Mouse (Mus musculus): ENCODE measurements around the gene Csn1s1. TPM values are rescaled to one million over a fixed set of nuclear protein-coding genes. Genes with fewer than 3 reads are reported as not detected.

Gene Csn1s1
- not detected in 2 replicates for polyA plus RNA-seq (2012; ENCODE audit: insufficient read depth, low replicate concordance)

GRCm38 (mm10) chr5:87665908-87666307 is at the start of gene Csn1s1:
Gene Csn1s1 (plus strand): TSS chr5:87666208.
- TF ChIP-seq FLI1 (IDR thresholded peaks at IDR 0.05; ENCODE audit: low read length) (no peak), GATA1 (IDR thresholded peaks at IDR 0.05; ENCODE audit: borderline replicate concordance, low read length) (no peak)
- Histone ChIP-seq H3K4me1 (no peaks in the 10 kb centered on the region), H3K9me3 (no peaks in the 10 kb centered on the region), H3K36me3 (replicated peaks; ENCODE audit: low read length) (no peaks in the 10 kb centered on the region), H3K4me3 (replicated peaks) (no peak within 1 kb of the TSS), H3K27me3 (replicated peaks) (no peaks in the 10 kb centered on the region)

GRCm38 (mm10) chr5:87622681-87623080 is 43.3 kb upstream of the Csn1s1 start:
- H3K27me3 ChIP-seq (replicated peaks): no peaks in the 10 kb centered on the region
- no peaks in the 10 kb centered on the region for H3K36me3 ChIP-seq (replicated peaks; ENCODE audit: low read length)
- H3K4me1 ChIP-seq: no peaks in the 10 kb centered on the region
- no peak for TF ChIP-seq GATA1 (IDR thresholded peaks at IDR 0.05; ENCODE audit: borderline replicate concordance, low read length)
- TF ChIP-seq FLI1 (IDR thresholded peaks at IDR 0.05; ENCODE audit: low read length): no peak
- H3K4me3 ChIP-seq (replicated peaks): no peak overlapping the region
- H3K9me3 ChIP-seq: no peaks in the 10 kb centered on the region

GRCm38 (mm10) chr5:87642787-87643186 is 23.2 kb upstream of the Csn1s1 start:
- peaks cover 3% of the 10 kb centered on the region; the same call in 1 of the 2 replicates for H3K9me3 ChIP-seq
- no peaks in the 10 kb centered on the region for H3K36me3 ChIP-seq (replicated peaks; ENCODE audit: low read length)
- no peak overlapping the region for H3K4me3 ChIP-seq (replicated peaks)
- TF ChIP-seq FLI1 (IDR thresholded peaks at IDR 0.05; ENCODE audit: low read length): no peak
- TF ChIP-seq GATA1 (IDR thresholded peaks at IDR 0.05; ENCODE audit: borderline replicate concordance, low read length): no peak
- H3K27me3 ChIP-seq (replicated peaks): no peaks in the 10 kb centered on the region
- H3K4me1 ChIP-seq: no peaks in the 10 kb centered on the region

GRCm38 (mm10) chr5:87699530-87699929 is 33.5 kb downstream of the Csn1s1 start, which contains the start of gene Csn2:
Gene Csn2 (minus strand): TSS chr5:87699630.
- no peaks in the 10 kb centered on the region for H3K4me1 ChIP-seq
- H3K27me3 ChIP-seq (replicated peaks): no peaks in the 10 kb centered on the region
- H3K36me3 ChIP-seq (replicated peaks; ENCODE audit: low read length): no peaks in the 10 kb centered on the region
- H3K9me3 ChIP-seq: no peaks in the 10 kb centered on the region; the same call in 1 of the 2 replicates
- TF ChIP-seq FLI1 (IDR thresholded peaks at IDR 0.05; ENCODE audit: low read length): no peak
- no peak for TF ChIP-seq GATA1 (IDR thresholded peaks at IDR 0.05; ENCODE audit: borderline replicate concordance, low read length)
- H3K4me3 ChIP-seq (replicated peaks): no peak within 1 kb of the TSS

GRCm38 (mm10) chr5:87705891-87706290 is 39.9 kb downstream of the Csn1s1 start:
- H3K4me1 ChIP-seq: no peaks in the 10 kb centered on the region
- no peaks in the 10 kb centered on the region for H3K9me3 ChIP-seq
- no peak overlapping the region for H3K4me3 ChIP-seq (replicated peaks)
- no peaks in the 10 kb centered on the region for H3K27me3 ChIP-seq (replicated peaks)
- no peaks in the 10 kb centered on the region for H3K36me3 ChIP-seq (replicated peaks; ENCODE audit: low read length)
- TF ChIP-seq FLI1 (IDR thresholded peaks at IDR 0.05; ENCODE audit: low read length): no peak
- no peak for TF ChIP-seq GATA1 (IDR thresholded peaks at IDR 0.05; ENCODE audit: borderline replicate concordance, low read length)

Other genes with a start within 250 kb of the Csn1s1 start
- gene Ugt2b38, start 242.0 kb upstream of the Csn1s1 start, polyA plus RNA-seq (2012; ENCODE audit: insufficient read depth, low replicate concordance): not detected in 2 replicates
- not detected in 2 replicates for gene Ugt2a2, start 183.9 kb upstream of the Csn1s1 start, polyA plus RNA-seq (2012; ENCODE audit: insufficient read depth, low replicate concordance)
- gene Gm43638, start 179.4 kb upstream of the Csn1s1 start, polyA plus RNA-seq (2012; ENCODE audit: insufficient read depth, low replicate concordance): not detected in 2 replicates
- not detected in 2 replicates for gene Ugt2a1, start 175.3 kb upstream of the Csn1s1 start, polyA plus RNA-seq (2012; ENCODE audit: insufficient read depth, low replicate concordance)
- not detected in 2 replicates for gene Sult1b1, start 128.0 kb upstream of the Csn1s1 start, polyA plus RNA-seq (2012; ENCODE audit: insufficient read depth, low replicate concordance)
- gene Sult1d1, start 97.2 kb upstream of the Csn1s1 start, polyA plus RNA-seq (2012; ENCODE audit: insufficient read depth, low replicate concordance): not detected in 2 replicates
- gene Sult1e1, start 74.6 kb upstream of the Csn1s1 start, polyA plus RNA-seq (2012; ENCODE audit: insufficient read depth, low replicate concordance): not detected in 2 replicates
- gene Csn2, start 33.4 kb downstream of the Csn1s1 start, polyA plus RNA-seq (2012; ENCODE audit: insufficient read depth, low replicate concordance): not detected in 2 replicates
- not detected in 2 replicates for gene Csn1s2a, start 108.4 kb downstream of the Csn1s1 start, polyA plus RNA-seq (2012; ENCODE audit: insufficient read depth, low replicate concordance)
- gene Csn1s2b, start 141.9 kb downstream of the Csn1s1 start, polyA plus RNA-seq (2012; ENCODE audit: insufficient read depth, low replicate concordance): not detected in 2 replicates
- not detected in 2 replicates for gene Prr27, start 159.5 kb downstream of the Csn1s1 start, polyA plus RNA-seq (2012; ENCODE audit: insufficient read depth, low replicate concordance)
- gene Odam, start 218.8 kb downstream of the Csn1s1 start, polyA plus RNA-seq (2012; ENCODE audit: insufficient read depth, low replicate concordance): not detected in 2 replicates